Mouse (Mus musculus): Measurements from ENCODE around the gene Mecom.
A peak's percentile ranks its signal among the peaks of the same experiment; 100 is the strongest.

The Mecom gene

DNA sequence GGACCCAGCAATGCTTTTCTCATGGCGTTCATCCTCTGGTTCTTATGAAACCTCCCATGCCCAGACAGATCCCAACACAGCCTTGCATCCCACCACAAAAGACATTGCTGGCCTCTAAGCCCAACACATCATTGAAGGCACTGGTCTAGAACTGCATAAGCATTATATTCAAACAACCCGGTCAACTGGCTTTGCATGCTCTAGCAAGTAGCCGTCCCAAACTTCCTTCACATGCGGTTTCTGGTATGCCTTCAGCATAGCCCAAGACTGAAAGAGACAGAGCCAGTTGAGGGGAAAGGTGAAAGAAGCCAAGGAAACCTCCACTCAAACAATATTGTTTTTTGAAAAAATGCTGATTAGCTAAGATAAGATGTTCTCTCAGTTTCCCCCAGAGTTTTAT is 397.7 kb downstream of the Mecom start:
- no peak for DNase-seq (ENCODE audit: low read depth, low spot score)

DNA sequence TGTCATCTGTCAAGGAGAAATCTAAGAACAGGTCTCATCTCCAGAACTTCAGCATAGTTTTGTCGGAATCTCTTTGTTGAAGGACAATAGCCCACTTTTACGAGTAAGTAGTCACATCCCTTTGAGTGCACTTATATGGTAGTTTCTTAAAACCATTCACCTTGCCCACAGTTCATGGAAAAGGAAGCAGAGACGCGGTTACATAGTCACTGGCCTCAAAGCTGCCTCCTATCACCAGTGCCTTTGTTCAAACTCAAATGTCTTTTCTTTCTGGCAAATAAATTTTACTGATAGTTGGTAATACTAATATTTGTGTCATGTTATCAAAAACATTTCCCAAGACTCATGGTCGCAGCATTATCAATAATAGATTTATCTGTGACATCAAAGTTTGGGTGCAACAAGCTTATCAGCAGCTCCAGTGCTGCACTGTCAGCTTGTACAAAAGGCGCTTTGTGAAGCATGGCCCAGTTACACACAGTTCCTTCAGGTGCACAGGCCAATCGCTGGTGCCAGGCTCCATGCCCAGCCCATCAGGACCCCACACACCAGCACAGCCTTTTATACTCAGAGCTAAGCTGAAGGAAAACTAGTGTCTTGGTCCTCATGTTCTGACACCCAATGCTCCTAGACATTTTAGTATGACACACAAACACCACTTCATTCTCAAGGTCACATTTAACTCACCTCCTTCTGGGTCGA is 399.3 kb downstream of the Mecom start:
- DNase-seq (ENCODE audit: low read depth, low spot score), result no peak

DNA sequence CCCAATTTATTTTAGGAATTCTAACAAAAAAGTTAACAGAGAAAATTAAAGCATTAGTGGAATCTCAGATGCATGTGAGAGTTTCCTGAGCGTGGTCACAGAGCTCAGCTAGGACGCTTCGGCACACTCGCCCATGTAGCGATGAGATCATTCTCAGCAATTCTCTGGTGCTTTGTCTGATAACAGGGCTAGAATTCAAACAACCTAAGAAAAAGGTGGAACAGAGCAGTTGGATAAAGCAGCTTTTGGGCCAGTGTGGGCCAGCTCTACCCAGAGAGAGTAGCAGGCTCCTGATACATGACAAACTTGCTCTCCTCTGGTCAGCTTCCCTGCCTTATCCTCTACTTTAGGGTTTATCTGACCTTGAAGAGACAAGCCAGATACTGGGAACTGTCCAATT is 402.8 kb downstream of the Mecom start:
- DNase-seq (ENCODE audit: low read depth, low spot score), result no peak

DNA sequence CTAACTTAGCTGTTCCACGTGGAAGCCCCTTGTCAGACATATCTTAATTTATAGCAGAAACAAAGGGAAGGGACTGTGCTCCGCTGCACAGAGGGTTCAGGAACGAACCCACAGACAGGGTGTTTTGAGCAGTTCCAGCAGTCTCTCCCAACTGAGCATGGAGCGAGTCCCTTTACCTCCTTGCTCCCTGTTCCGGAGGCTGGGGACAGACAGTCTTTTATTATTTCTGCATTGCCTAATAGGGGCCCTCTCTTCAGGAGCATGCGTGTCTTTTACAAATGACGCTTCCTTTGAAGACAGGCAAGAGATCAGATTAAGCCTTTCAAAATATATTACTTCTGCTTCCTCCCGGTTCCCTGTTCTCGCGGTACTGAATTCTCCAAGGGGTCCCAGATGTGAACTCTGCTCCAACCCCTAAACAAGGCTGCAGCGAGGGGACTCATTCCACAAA is 403.8 kb downstream of the Mecom start:
- no peak for DNase-seq (ENCODE audit: low read depth, low spot score)

DNA sequence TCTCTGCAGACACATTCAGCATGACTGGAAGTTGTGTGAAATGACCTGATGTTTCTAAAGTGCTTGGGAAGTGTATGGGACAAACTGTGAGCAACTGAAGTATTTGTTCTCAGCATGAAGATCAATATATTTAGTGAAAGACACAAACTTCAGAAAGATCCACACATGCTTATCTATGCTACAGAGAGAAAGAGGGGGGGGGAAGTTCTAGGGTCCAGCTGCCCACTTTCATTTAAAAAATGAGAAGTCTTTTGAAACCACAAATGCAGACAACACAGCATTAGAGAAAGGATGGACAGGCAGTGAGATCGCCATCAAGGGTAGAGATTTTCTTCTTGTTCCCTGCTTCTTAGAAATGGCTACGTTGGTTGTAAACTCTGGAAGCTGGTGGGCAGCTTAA is 404.4 kb downstream of the Mecom start:
- no peak for DNase-seq (ENCODE audit: low read depth, low spot score)

DNA sequence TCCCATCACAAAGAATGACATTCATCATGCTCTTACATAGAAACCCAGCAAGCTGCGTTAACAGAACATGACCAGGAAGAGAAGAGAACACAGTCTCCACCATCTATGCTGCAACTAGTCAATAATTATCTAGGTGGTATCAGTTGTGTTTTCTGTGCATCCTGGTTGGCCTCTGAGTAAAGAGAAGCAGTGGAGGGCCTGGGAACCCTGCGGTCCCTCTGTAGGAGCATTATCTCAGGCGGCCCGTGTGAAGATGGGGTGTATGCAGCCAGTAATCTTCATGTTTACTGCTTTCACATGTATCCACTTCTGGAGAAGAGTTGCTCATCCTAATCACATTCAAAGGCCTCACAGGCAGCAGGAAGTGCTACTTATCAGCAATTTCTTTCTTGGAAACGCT is 407.5 kb downstream of the Mecom start:
- DNase-seq (ENCODE audit: low read depth, low spot score), result no peak

DNA sequence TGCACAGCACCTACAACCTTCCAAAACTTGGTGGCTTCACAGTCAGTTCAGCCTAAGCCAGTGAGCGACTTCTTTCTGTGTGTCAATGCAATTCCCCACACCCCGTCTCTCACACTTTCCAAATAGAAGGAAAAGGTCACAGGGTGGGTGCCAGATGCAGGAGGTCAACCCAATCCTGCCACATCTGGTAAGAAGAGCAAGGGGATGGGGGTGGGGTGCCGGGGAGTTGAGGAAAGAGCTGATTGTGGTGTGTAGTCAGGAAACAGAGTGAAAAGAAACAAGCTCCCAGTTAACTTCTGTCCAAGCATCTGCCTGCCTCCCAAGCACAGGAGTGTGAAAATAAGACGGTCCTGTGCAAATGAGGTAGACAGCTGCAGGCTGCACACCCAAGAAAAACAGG is 408.1 kb downstream of the Mecom start:
- no peak for DNase-seq (ENCODE audit: low read depth, low spot score)

DNA sequence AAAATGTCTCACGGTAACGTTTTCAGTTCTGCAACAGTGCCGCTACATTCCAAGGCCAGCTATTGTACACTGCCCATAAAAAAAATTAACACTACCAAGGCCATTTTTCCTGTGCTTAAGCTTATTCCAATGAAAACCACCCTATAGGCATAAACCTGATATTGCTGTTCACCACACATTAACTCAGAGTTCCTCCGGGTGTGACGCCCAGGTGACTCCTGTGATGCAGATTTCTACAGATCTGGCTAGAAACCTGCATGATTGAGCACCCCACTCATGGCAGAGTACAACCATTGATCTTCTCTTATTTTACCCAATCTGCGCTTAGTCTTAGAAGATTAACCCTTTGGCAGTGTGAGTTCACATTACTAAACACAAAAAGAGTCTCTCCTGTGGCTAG is 409.2 kb downstream of the Mecom start:
- DNase-seq (ENCODE audit: low read depth, low spot score), result no peak

DNA sequence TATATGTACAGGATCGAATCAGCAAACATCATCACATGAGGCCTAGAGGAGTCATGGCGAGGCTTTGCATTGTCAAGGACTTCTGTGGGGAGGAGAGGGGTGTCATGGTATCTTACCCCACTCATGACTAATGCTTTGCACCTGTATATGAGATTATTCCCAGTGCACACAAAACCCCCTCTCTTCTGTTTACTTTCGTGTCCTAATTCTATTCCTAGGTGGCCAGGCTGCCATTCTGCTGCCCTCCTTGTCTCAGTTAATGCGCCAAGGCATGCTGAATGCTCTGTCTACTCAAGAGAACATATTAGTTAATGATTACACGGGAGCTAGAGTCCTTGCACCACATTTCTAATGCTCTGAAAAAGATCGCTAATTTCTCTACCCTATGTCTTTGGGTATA is 412.0 kb downstream of the Mecom start:
- DNase-seq (ENCODE audit: low read depth, low spot score), result no peak

DNA sequence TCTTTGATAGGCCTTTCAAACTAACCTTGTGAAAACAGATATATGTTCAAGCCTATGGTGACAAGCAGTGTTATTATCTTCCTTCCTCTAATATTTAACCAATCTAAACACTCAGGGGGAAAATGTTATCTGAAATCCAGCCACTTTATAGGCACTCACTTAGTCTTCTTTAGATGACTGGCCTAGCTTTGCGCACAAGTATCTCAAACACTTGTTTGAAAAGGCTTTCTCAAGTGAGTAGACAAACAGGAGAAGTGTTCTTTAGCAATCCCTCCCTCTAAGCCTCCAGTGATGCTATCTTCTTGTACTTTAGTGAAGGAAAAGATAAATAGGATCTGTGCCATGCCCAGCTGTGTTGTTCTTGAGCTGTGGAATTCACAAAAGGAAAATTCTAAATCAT is 412.7 kb downstream of the Mecom start:
- DNase-seq (ENCODE audit: low read depth, low spot score), result no peak

DNA sequence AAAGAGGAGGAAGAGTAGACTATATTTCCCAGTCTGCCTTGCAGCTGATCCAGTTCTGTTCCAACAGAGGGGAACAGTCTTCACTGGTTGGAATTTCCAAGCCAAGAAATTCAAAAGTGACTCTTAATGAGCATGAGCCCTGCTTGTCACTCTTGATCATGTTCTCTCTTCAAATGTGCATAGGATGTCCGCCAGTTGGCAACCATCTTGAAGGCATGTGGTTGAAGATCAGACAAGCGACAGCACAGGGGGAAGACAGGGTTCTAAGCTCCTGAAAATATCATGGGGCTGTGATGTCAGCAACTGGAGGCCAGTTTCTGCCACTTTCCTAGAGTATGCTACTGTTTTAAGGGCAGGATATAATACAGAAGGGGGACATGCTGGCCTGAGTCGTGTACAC is 414.8 kb downstream of the Mecom start:
- no peak for DNase-seq (ENCODE audit: low read depth, low spot score)

DNA sequence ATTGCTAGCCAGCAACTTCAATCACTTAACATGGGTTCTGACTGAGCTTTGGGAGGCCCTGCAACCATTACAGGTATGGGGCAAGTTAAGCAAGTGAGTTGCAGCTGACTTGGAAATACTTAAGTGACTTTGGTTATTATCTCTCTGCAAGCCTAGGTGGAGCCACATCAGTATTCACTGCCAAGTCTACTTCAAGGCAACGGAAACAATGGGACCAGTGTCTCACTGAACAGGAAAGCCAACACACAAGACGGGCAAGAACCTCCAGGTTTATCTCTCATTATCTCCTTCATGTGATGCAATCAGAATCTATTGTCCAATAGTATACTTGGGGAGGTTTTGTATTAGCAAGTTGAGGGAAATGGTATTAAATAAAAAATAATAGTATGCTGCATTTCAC is 415.4 kb downstream of the Mecom start:
- DNase-seq (ENCODE audit: low read depth, low spot score), result no peak

DNA sequence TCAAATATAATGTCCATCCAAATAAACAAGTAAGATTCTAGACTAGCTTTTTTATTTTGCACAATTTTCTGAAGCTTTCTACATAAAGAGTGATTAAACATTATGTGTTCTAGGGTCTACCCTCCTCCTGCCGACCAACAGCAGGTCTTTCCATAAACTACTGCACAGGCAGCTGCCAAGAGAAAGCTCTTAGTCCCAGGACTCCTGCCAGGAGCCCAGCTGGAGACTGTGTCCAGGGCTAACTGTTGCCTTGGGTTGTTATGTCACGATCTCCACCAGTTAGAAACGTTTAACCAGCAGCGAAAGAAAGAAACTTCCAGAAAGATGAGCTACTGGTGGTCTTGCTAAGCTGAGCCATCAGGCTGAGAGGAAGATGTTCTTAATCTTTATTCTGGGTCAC is 417.3 kb downstream of the Mecom start:
- DNase-seq (ENCODE audit: low read depth, low spot score), result peak; percentile 19

DNA sequence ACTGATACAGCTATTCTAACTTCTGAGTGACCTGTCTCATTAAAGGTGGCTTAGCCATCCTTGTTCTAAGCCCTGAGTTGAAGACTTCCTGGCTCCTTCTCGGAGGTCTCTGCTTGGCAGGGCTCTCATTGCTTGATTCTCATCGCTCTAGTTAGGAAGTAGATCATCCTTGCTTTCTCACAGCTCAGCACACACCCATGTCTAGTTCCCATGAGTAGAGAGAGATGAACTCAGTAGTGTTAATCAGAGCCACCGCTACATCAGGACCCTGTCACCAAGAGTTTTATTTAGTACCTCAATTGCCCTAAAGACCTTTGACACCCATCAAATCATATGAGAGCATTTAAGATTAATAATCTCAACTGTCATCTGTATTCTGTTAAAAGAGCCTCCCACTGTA is 425.2 kb downstream of the Mecom start:
- DNase-seq (ENCODE audit: low read depth, low spot score), result no peak

DNA sequence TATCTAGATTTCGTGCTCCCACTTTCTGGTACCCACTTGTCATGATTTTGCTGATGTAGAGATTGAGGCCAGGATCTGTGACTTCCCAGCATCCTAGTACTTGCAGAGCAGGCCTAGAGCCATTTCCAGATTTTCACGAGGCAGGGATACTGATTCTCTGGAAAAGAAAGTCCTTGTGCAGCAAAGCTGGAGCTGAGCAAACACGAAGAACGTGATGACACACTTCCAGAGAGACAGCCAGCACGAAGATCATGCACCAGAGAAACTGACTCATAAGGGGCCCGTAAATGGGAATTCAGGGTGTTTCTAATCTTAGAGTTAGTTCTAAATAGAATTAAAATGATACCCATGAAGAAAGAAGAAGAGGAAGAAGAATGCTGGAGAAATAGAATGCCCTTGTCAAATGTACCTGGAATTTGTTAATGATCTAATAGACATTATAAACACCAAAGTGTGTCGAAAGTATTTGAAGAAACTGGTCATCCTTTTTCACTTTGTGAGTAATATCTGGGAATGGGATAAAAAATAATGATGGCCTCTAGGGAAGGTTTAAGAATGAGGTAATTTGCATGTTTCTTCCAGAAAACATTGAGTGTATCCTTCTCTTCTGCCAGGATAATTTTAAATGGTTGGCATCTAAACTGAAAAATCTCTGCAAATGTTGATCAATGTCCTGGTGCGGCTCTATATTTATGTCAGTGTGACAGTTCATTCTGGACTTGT is 426.9 kb downstream of the Mecom start:
- DNase-seq (ENCODE audit: low read depth, low spot score), result peak; percentile 44

DNA sequence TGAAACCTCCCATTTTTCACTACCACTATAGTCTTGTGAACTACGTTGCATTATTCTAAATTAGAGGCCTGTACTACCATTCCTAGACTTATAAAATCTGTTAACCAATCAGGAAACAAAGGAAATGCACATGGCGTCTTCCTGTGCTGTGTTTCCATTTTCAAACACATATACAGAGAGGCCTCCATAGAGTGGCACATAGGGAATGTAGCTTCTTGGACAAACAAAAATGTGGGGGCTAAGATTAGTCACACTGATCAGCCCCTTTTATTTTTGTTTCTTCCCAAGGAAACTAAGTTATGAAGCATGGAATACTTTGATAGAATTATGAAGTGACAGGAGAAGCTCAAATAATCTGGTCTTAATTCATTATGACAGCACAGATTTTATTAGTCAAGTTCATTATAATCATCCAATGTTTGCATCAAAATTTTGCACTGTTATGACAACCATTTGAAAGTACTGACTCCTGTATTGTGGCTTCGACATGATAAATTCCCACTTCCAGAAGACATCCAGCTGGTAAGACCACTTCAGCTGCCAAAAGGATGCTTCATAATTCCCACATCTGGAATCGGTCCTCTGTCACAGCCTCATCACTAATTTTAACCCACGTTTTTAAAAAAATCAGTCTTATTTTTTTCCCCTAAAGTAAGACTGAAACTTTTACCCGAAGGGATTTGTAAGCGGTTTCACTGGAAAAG is 429.1 kb downstream of the Mecom start:
- DNase-seq (ENCODE audit: low read depth, low spot score), result no peak

DNA sequence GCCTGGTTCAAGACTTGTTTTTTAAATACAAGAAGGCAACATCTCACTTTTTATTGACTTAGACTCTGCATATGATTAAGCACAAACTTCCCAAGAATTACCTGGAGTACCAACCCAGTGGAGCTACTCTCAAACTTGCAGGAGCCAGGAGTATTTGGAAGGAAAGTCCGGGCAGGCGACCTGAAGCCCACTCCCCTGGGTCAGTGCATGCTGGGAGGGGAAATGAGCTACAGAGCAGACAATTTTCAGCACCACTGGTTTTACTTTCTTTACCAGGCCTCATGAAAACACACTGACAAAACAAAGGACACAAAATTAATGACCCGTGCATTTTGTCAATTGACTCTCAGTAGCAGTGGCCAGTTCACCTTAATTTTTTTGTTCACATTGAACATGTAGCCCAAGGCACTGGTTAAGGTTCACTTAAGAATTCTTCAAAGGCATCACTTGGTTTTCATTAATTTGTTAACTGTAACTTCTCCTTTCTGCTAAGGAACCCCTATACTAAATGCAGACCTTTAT is 434.5 kb downstream of the Mecom start:
- DNase-seq (ENCODE audit: low read depth, low spot score), result no peak

DNA sequence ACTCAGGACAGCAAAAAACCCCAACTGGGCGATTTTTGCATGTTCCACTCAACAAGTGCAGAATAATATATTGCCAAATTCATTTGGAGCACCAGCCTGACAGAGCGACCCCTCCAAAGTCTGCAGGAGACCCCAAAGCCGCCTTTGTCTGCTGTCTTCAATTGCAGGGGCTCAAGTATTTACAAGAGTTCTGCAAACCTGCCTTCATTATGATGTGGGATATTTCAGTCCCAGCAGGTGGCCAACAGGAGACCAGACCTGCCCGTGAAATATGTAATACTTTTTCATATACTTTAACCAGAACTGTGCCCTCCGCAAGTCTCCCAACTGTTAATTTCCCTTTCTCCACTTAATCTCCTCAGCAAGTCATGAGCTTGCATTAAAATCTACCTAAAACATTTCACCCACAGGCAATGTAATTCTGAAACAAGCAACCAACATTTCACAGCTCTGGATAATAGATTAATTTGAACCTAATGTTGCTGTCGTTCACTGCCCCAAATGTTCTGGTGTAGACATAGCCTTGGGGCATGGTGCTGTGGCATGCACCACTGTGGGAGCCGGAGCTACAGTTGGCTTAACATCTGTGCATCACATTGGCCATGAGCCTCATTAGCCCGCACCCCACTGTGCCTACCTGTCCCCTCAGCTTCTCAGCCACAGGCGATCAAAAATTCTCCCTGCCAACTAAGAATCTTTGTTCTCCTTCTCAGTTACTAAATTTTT is 439.7 kb downstream of the Mecom start:
- no peak for DNase-seq (ENCODE audit: low read depth, low spot score)

DNA sequence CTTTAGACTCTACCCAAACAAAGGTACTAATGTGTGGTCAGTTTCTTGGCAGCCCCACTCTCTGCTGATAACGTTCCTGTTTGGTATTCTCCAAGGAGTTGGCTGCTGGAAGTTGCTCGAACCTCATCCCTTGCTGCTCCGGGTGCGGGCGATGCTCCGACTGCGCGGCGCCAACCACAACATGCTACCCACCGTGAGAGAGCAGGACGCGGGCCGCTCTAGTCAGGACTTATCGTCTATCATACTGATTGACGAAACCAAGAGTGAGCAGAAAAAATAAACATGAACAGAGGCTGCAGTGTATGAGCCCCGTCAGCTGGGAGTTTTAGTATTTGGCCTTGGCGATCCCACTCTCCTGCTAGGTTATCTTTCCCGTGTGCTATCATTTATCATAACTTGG is 441.3 kb downstream of the Mecom start:
- DNase-seq (ENCODE audit: low read depth, low spot score), result no peak

DNA sequence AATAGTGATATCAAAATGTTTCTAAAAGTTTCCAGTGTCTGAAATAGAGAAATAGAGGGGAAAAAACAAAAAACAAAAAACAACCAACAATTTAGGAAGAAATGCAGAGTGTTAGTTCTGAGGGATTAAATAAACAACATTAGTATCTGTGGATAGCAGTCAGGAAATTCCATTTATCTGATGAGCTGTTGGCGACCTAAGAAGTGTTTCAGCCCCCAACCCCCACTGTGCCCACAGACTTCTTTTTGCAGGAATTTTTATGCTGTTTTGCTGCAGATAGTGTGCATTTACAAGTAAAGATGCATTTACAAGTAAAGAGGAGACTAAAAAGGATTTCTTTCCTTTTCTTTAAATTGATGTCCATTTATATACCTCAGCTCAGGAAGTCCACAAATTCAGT is 441.9 kb downstream of the Mecom start:
- DNase-seq (ENCODE audit: low read depth, low spot score), result no peak

DNA sequence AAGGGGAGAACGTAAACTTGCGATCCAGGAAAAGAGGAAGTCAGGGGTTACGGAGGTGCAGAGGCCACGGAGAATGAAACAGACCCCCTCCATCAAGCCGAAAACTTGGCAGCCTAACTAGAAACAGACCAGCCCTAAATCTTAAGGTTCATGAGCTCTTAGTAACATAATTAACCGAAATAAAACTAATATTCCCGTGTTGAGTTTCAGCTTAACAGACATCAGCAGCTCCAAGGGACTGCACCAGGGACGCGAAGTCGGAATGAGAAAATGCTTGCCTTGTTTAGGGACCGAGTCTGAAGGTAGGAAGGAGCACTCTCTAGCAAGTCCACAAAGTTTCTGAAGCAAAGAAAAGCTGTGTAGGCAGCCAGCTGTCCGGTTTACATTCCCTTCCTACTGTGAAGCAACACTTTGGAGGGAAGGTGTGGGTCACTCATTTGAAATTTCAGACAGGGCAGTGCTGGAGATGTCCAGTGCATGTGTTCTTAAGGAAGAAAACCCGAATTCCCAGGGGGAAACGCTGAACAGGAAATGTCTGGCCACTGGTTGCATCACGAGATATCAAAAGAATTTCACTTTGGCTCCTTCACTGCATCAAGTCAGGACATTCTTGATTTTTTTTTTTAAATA is 442.5 kb downstream of the Mecom start:
- DNase-seq (ENCODE audit: low read depth, low spot score), result peak; percentile 87
